Mouse (Mus musculus) adrenal gland (tissue): Measurements from ENCODE around the gene Cuedc2.

ENCODE experiments used
- intact Hi-C: fragments of 180-260 bp; cut with DNase I; formaldehyde crosslinking; loops from one replicate; pipeline ENCODE4 v1.15.1; 2025

Gene Cuedc2

GRCm38 (mm10) chr19:46322996-46323572, 15.4 kb downstream of the Cuedc2 start:
- intact Hi-C loops, result no loop called here

DNA sequence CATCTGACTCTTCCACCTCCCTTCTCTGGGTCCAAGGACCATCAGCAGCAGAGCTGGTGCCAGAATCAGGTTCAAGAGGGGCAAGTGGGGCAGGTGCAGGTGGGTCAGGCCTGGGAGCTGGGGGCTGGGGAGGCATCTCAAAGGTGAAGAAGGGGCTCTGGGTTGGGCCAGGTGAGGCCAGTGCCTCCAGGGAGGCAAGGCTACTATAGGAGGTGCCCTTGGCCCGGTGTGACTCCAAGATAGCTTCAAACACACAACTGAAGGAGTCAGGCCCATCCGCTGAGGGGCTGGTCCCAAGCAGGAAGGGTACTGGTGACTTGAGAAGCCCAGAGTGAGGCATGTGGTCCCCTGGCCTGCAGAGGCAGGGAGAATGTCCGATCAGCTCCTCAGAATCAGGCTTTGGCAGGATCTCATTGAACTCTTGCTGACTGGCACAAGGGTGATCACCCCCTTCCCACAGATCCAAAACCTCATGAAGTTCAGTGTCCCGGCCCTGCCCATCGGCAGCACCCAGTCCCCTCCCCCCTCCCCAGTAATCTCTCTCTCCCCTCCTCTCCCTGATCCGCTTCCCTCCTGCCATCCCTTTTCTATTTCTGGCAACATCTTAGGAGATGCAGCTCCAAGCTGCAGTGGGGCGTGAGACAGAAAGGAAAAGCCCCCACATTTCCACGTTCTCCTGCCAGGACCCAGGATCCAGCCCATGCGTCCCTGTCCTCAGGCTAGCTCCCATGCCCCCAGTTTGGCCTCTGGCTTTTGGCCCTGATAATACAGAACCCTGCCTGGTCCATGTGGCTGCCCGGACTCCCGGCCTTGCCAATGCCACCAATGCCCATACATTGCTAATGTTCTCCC, 16.1 kb downstream of the Cuedc2 start:
- intact Hi-C loops, result no loop called here

- intact Hi-C loops, result no loop called here
These were observed 17.2 kb downstream of the Cuedc2 start for GRCm38 (mm10) chr19:46321101-46321943.

- intact Hi-C loops, result no loop called here
These were observed 18.3 kb downstream of the Cuedc2 start for GRCm38 (mm10) chr19:46320076-46320785.

DNA sequence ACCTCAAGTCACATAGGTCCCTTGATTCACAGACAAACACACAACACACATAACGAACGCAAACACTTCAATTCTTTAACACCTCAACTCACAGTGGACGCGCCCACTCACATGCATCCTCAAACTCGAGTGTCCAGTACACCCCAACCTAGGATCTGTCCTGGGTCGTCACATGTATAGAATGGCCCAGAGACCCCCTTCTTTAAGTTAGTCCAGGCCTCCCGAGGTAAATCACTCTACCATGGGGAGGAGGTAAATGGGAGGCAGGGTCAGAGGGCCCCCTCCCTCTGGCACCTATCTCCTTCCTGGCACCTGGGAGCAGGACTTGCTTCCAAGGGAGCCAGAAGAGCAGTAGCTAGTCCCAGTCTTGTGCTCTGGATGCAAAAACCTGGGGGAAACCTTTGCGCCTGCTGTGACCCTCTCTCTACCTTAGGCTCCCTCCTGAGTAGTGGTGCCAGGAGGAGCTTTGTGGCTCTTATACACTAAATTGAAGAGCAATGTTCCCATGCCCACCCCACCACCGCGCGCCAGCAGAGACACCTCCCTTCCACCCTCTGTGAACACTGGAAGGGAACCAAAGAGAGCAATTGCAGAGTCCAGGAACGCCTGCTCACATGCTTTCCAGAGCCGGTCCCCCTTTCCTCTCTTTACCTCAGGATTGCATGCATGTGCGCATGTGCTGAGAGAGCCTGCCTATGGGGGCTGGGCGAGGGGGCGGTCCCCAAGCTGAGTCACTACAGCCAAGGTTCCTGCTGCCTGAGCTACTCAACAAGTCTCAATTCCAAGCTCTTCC, 19.7 kb downstream of the Cuedc2 start:
- intact Hi-C loops, result no loop called here

DNA sequence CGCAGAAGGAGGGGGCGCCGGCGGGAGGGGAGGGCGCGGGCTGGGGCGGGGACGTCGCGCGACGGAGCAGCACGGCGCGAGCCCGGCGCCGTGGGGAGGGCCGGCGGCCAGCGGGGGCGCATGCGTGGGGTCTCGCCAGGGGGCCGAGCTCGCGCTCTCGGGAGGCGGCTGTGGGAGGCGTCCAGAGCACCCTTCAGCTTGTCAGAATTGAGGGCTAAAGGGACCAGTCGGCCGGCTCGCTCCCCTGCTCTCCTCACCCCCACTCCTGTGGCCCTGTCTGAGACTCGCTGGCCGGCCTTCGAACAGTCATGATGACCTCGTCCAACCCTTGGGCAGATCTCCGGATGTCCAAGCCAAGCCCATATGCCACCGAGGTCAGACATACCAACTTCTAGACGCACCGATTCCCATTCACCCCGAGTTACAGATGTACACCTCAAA, 20.5 kb downstream of the Cuedc2 start:
- intact Hi-C loops, result no loop called here

- intact Hi-C loops, result no loop called here
These were observed 21.0 kb downstream of the Cuedc2 start for GRCm38 (mm10) chr19:46317546-46317885.

GRCm38 (mm10) chr19:46316846-46317545, 21.5 kb downstream of the Cuedc2 start:
- intact Hi-C loops, result no loop called here

- intact Hi-C loops, result no loop called here
These were observed 22.5 kb downstream of the Cuedc2 start for GRCm38 (mm10) chr19:46315752-46316610.

GRCm38 (mm10) chr19:46314872-46315742, 23.4 kb downstream of the Cuedc2 start:
- intact Hi-C loops, result no loop called here

- intact Hi-C loops, result no loop called here
These were observed 24.3 kb downstream of the Cuedc2 start for GRCm38 (mm10) chr19:46314151-46314601.

DNA sequence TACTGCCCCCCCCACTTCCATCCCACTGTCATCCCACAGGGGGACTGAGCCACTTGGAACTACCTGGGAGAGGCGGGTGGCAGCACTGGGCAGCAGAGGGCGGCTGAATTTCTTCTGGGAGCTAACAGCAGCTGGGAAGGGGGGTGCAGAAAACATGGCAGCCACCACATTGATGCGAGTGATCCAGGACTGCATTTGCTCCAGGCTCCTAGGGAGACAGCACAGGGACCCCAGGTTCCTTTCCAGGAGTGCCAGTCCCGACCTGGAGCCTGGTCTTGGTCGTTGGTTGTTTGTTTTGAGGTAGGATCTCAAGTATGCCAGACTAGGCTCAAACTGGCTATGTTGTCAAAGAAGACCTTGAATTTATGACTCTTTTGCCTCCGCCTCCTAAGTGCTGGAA, 24.9 kb downstream of the Cuedc2 start:
- intact Hi-C loops, result no loop called here

DNA sequence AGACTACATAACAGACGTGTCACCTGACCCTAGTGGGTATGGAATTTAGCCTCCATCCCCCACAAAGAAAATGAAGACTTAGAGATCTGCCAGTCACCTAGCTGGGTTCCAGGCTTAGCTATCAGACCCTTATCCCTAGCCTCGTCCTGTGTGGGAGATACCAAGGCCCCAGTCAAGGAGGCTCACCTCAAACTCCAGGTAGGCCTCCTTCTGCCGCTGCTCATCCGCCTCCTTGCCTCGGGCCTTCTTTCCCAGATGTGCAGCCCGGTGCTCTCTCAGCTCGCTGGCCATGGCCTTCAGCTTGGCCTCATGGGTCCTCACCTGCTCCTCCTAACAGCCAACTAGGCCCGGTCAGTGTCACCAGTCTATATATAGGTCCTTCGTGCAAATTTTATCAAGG, 25.4 kb downstream of the Cuedc2 start:
- intact Hi-C loops, result no loop called here

DNA sequence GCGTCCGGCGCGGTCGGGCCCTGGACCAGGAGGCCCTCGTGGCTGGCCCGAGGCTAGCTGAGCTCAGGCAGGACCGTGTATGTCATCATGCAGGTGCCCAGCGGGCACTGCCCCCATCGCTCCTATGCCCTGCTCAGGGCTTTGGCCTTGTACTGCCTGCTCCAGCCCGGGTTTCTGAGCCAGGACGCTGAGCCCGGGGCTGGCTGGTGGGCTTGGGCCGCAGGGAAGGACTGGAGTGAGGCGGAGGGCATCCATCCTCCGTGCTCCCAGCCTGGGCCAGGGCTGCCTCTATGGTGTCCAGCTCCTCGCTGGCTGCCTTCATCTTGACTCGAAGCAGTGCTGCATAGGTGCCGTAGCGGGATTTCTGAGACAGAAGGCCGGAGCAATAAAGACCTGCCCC, 25.9 kb downstream of the Cuedc2 start:
- intact Hi-C loops, result no loop called here

- intact Hi-C loops, result no loop called here
These were observed 27.2 kb downstream of the Cuedc2 start for GRCm38 (mm10) chr19:46311341-46311740.

DNA sequence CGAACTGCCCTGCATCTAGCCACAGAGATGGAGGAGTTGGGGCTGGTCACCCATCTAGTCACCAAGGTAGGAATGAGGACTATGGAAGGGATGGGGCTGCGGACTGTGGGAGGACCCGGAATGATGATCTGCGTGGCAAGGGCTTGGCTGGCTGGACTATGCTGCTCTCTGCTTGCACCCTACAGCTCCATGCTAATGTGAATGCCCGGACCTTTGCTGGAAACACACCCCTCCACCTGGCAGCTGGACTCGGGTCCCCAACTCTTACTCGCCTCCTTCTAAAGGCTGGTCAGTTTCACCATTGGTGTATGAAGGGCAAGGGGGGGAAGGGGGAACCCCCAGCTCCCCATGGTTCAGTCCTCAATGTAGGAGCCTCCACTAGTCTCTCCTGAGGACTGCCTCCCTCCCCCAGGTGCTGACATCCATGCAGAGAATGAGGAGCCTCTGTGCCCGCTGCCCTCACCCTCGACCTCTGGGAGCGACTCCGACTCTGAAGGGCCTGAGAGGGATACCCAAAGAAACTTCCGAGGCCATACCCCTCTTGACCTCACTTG, 28.1 kb downstream of the Cuedc2 start:
- intact Hi-C loops, result no loop called here

GRCm38 (mm10) chr19:46309651-46310305, 28.7 kb downstream of the Cuedc2 start:
- intact Hi-C loops, result loop anchor here (5.0 kb wide), 1 partner anchor 172 kb away; no protein-coding TSS in a partner anchor
